Mouse (Mus musculus) lung, postnatal 25 days (tissue): ENCODE measurements around the gene Mier2.

Experiments
- DNase-seq: peaks from one replicate; pipeline ENCODE4 v3.0.0; 2022; ENCODE audit warnings: low spot score

Mier2 gene

DNA sequence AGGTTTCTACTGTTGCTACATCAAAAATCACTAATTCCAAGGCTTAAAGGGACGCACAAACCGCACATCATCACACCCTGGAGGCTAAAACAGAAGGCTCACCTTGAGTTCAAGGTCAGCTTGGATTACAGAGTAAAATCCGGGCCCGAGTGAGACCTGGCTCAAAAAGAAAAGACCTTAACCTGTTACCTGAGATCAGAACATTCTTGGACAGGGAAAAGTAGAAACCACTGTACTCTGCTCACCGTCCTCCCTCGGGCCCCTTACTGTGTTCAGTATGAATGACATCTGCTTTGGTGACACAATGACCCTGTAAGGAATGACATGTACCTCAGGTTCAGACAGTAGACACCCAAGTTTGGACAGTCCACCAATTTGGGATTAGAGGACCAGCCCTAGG is 19.8 kb upstream of the Mier2 start:
- DNase-seq = no peak

- DNase-seq = no peak
Observed at GRCm38 (mm10) chr10:79574350-79574749, 19.4 kb upstream of the Mier2 start.

DNA sequence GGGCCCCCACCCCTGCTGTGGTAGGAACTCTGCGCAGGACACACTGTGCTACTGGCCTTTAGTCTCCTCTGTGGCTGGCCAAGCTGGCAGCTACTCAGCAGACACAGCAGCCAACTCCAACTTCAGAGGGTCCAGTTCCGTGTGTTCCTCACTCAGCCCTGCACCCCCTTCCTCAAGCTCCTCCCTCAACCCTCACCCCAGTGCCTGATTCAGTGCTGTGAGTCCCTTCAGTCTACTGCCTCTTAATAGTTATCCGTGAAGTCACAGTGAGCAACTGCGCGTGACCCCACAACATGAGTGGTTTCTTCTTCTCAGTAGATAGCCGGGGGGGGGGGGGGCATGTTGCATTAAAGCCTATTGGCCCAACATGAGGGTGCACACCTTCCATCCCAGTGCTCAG is 18.6 kb upstream of the Mier2 start:
- no peak for DNase-seq

DNA sequence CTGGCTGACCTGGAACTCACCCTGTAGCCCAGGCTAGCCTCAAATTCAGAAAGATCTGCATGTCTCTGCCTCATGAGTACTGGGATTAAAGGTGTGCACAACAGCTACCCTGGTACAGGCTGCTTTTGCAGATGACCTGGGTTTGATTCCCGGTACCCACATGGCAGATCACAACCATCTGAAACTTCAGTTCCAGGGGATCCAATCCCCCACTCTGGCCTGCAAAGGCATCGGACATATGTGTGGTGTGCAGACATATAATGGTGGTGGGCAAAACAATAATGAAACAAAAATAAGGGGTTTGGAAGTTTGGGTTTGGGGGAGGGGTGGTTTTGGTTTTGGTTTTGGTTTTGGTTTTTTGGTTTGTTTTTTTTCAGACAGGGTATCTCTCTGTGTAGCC is 16.3 kb upstream of the Mier2 start:
- no peak for DNase-seq

- DNase-seq = no peak
Observed at GRCm38 (mm10) chr10:79569921-79570320, 14.9 kb upstream of the Mier2 start.

- DNase-seq = no peak
Observed at GRCm38 (mm10) chr10:79559716-79560115, 4.7 kb upstream of the Mier2 start.

- no peak for DNase-seq
Observed at GRCm38 (mm10) chr10:79557496-79557895, 2.5 kb upstream of the Mier2 start.

- DNase-seq = no peak
Observed at GRCm38 (mm10) chr10:79556951-79557350, 2.0 kb upstream of the Mier2 start.

GRCm38 (mm10) chr10:79555238-79555724 is 282 bp upstream of the Mier2 start:
- DNase-seq = no peak

DNA sequence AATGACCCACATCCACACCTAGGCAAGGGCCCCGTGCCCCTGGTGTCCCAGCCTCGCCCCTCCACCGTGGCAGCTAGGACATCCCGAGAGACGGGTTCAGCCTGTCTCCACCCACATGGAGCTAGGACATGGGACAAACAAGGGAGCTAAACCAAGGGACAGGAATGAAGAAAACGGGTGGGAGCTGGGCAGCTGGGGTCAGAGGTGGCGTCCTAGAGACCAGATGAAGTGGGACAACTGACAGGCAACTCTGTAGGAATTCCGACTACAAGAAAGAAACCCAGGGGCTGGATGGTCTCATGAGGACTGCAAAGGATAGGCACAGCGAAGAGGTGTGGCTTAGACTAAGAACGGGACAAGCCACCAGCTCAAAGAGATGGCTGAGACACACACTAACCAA is 1.3 kb downstream of the Mier2 start:
- DNase-seq = no peak

DNA sequence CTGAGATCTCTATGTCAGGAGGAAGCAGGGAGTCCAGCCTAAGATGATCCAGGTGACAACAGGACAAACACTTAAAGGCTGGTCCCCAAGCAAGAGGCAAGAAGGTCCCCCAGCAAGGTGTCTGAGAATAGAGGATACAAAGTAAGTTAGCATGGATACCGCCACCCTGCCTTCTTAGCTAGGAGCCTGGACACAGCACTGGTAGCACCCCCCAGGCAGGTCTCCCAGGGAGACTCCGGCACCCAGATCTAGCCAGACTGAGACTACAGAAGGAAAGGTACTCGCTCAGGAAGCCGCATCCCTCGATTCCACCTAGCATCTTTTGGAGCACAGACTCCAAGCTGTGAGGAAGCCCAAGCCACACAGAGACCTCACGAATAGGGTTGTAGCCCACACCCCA is 1.8 kb downstream of the Mier2 start:
- DNase-seq = no peak

DNA sequence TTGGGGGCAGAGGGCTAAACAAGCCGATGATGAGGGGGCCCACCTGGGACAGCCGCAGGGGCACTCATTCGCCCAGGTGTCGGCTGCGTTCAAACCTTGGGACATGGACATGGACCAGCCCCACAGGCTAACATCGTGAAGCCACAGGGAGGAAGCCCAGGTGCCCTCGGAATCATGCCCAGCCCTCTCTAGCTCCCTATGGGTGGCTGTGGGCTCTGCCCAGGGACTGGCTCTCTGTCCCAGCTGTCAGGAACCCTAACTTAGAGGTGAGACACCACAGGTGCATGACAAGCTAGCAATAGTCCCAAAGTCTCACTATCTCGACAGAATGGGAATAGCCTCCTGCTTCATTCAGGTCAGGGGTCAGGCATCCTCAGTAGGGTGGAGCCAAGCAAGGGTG is 2.5 kb downstream of the Mier2 start:
- no peak for DNase-seq

- no peak for DNase-seq
Observed at GRCm38 (mm10) chr10:79550366-79550765, 4.6 kb downstream of the Mier2 start.

DNA sequence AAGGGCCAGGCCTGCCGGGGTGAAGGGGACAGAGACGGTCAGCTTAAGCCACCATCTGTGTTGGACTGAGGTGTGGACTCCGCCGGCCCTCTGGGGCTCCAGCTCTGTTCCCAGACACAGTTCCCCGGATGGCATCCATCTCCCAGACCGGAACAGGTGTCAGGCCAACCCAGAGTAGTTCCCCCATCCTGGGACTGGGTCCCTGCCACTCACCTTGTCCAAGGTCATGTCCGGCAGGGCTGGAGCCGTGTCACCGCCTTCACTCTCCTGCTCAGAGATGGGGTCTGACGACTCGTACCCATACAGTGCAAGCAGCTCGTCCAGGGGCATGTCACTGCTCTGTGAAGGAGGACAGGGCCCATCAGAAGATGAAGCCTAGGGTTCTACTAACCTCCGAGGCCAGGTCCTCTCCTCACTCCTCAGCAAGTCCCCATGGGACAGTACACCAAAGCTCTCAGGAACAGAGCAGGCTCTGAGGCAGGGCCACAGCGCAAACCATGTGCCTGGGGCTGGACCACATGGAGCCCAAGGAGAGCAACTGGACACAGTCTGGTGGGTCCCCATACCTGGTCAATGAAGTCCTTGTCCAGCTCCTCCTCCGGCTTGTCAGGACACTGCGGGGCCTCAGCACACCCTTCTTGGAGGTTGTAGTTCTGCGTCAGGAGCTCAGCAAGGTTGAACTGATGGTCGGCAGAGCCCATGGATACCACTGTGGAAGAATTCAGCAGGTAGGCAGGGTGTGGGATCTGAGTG is 5.9 kb downstream of the Mier2 start:
- DNase-seq = no peak

DNA sequence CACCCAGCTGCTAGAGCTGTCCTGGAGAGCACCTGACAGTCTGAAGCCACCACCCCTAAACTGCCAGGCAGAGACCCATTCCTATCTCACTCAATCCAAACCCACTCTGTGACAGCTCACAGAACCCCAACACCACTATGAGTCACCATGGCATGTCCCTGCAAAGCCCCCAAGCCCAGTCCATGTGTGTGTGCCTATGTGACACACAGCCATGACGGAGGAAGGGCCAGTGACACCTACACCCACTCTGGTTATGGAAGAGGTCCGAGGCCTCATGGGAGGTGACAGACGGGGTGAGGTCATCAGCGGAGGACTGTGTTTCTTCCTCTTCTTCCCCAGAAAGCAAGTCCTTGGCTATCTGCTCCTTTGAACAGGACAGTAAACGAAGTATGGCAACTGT is 6.5 kb downstream of the Mier2 start:
- no peak for DNase-seq

DNA sequence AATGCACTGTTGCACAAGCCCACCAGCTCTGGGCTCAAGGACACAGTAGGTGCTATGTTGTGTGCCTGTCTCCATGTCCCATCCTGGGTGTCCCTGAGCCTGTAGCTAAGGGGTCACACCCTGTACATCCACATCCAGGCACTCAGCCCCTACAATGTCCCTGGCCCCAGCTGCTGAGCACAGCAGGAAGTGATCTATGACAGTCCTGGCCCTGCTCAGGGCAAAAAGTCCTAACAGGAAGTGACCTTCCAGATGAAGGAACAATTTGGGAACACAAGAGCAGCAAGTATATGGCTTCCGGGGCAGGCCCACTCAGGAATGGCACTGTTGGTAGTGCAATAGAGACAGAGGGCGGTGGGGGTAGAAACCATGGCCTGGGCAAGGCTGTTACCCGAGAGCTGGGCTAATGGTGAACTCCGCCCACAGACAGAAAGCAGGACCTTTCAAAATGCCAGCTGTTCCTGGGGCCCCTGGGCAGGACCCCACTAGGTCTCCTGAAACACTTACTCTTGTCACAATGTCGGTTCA is 7.8 kb downstream of the Mier2 start:
- no peak for DNase-seq

GRCm38 (mm10) chr10:79546483-79546882 is 8.5 kb downstream of the Mier2 start:
- no peak for DNase-seq

- no peak for DNase-seq
Observed at GRCm38 (mm10) chr10:79545891-79546290, 9.1 kb downstream of the Mier2 start.

DNA sequence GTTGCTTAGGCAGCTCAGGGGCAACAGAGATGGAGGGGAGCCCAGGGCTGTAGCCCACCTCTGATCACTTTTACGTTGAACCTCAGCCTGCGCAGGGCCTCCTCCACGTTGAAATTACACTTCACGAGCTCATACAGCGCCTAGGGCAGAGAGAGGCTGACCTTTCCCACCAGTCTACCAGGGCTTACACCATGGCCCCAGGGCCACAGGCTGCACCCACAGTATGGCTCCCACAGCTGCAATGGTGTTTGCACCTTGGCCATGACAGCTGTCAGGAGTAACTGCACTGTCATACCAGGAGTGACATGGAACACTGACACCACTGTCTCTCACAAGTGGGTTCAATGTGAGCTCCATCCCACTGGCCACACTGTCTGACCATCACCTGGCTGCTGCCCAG is 10.4 kb downstream of the Mier2 start:
- DNase-seq = no peak

GRCm38 (mm10) chr10:79543884-79544597 is 11.0 kb downstream of the Mier2 start:
- DNase-seq = no peak

DNA sequence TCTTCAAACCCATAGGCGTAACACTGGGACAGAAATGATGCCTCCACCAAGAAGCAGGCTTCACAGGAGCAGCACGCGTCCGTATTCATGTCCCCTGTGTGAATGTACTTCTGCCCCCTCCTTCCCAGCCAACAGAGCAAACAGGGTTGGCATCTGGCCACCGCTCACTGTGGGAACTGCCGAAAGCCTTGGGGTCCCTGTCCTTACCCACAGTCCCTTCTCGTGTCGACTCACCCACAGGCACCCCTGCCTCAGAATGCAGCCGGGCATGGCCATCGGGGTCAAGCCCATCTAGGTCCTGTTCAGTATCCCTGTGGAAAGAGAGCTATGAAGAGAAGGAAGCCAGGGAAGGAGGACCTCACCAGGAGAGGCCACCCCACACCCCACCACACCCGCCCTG is 12.8 kb downstream of the Mier2 start:
- no peak for DNase-seq

- DNase-seq = no peak
Observed at GRCm38 (mm10) chr10:79541522-79541921, 13.5 kb downstream of the Mier2 start.

- no peak for DNase-seq
Observed at GRCm38 (mm10) chr10:79540746-79541145, 14.3 kb downstream of the Mier2 start.
